Mouse (Mus musculus): ENCODE results near the gene Tstd1.

DNA sequence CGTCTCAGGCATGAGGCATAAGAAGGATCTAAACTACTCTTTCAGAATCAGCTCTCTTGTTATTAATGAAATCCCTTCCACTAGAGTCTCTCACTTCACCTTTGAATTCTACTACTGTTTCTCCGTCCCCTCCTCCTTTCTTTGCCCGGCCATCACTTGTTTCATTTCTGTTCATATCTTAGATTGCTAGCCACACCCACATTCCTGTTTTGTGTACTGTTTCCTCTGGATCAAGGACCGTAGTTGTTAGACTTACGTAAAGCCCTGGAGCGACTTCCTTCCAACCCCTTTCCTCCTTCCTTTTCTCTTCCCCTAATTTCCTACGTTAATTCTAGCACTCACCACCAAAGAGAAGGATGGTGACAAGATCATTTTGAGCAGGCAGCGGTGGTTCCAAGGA is 20.4 kb downstream of the Tstd1 start:
- TF ChIP-seq CTCF (IDR thresholded peaks at IDR 0.05) (no peak), POLR2A (IDR thresholded peaks at IDR 0.05; ENCODE audit: insufficient read depth, low read depth, low read length) (no peak), EP300 (IDR thresholded peaks at IDR 0.05; ENCODE audit: insufficient read depth, low read depth, low read length) (no peak)
